Mouse (Mus musculus) splenic B cell, adult 2 months (primary cell): ENCODE measurements around the gene Ttc24.
A peak's percentile ranks its signal among the peaks of the same experiment; 100 is the strongest.

Experiments used
- DNase-seq: peaks from one replicate; pipeline ENCODE4 v3.0.0-alpha.2; 2011; ENCODE audit warnings: low read depth, low spot score
- H3K27me3 ChIP-seq: 2 replicates; pipeline ENCODE4 v1.6.1; 2012; ENCODE audit warnings: mild to moderate bottlenecking, low read length, moderate library complexity, mixed read lengths; ENCODE audit not compliant: control insufficient read depth, poor library complexity, insufficient read depth, severe bottlenecking
- H3K36me3 ChIP-seq: 2 replicates; pipeline ENCODE4 v1.6.1; 2012; ENCODE audit warnings: mild to moderate bottlenecking, low read length, moderate library complexity, mixed read lengths; ENCODE audit not compliant: control insufficient read depth, poor library complexity, insufficient read depth, severe bottlenecking

The Ttc24 gene

GRCm38 (mm10) chr3:88057030-88057429 is 21.1 kb downstream of the Ttc24 start:
- no peak for DNase-seq
- H3K36me3 ChIP-seq = peaks cover 2% of the 10 kb centered on the region
- no peaks in the 10 kb centered on the region for H3K27me3 ChIP-seq

- no peak for DNase-seq
- Histone ChIP-seq H3K27me3 (no peaks in the 10 kb centered on the region), H3K36me3 (no peaks in the 10 kb centered on the region; the same call in none of the 2 replicates)
Observed at GRCm38 (mm10) chr3:88049532-88049931, 28.6 kb downstream of the Ttc24 start.

- no peaks in the 10 kb centered on the region; the same call in 1 of the 2 replicates for H3K36me3 ChIP-seq
- no peaks in the 10 kb centered on the region for H3K27me3 ChIP-seq
- peak; percentile 96 for DNase-seq
Observed at GRCm38 (mm10) chr3:88042661-88043421, 35.3 kb downstream of the Ttc24 start, which contains the start of gene Gpatch4. Gpatch4 (plus strand) TSS chr3:88043108.

GRCm38 (mm10) chr3:88035561-88036293 is 42.4 kb downstream of the Ttc24 start:
- H3K36me3 ChIP-seq = no peaks in the 10 kb centered on the region
- H3K27me3 ChIP-seq = no peaks in the 10 kb centered on the region
- DNase-seq = no peak

GRCm38 (mm10) chr3:88033506-88033905 is 44.6 kb downstream of the Ttc24 start:
- Histone ChIP-seq H3K27me3 (no peaks in the 10 kb centered on the region), H3K36me3 (no peaks in the 10 kb centered on the region)

GRCm38 (mm10) chr3:88030608-88031395 is 47.3 kb downstream of the Ttc24 start:
- Histone ChIP-seq H3K36me3 (no peaks in the 10 kb centered on the region), H3K27me3 (no peaks in the 10 kb centered on the region)
- DNase-seq = no peak

More at GRCm38 (mm10) chr3:88033506-88033905, 44.6 kb downstream of the Ttc24 start:
- DNase-seq = no peak

- peak; percentile 52 for DNase-seq
Observed at GRCm38 (mm10) chr3:88027434-88028186, 50.5 kb downstream of the Ttc24 start, which contains the start of gene Hapln2. Hapln2 (minus strand) TSS chr3:88027583.

GRCm38 (mm10) chr3:88026823-88027222 is 51.3 kb downstream of the Ttc24 start:
- H3K27me3 ChIP-seq = no peaks in the 10 kb centered on the region; the same call in 1 of the 2 replicates
- H3K36me3 ChIP-seq = no peaks in the 10 kb centered on the region
- no peak for DNase-seq

More at GRCm38 (mm10) chr3:88027434-88028186, 50.5 kb downstream of the Ttc24 start, which contains the start of gene Hapln2:
- Histone ChIP-seq H3K36me3 (no peaks in the 10 kb centered on the region), H3K27me3 (no peaks in the 10 kb centered on the region)

- H3K36me3 ChIP-seq = no peaks in the 10 kb centered on the region
- H3K27me3 ChIP-seq = no peaks in the 10 kb centered on the region; the same call in 1 of the 2 replicates
- DNase-seq = no peak
Observed at GRCm38 (mm10) chr3:88023192-88024074, 54.7 kb downstream of the Ttc24 start.

- DNase-seq = peak; percentile 83
- Histone ChIP-seq H3K36me3 (no peaks in the 10 kb centered on the region), H3K27me3 (no peaks in the 10 kb centered on the region; the same call in none of the 2 replicates)
Observed at GRCm38 (mm10) chr3:88022322-88023191, 55.5 kb downstream of the Ttc24 start.
